ENCODE assay signal across 33 mouse cellular contexts in the genomic region with DNA sequence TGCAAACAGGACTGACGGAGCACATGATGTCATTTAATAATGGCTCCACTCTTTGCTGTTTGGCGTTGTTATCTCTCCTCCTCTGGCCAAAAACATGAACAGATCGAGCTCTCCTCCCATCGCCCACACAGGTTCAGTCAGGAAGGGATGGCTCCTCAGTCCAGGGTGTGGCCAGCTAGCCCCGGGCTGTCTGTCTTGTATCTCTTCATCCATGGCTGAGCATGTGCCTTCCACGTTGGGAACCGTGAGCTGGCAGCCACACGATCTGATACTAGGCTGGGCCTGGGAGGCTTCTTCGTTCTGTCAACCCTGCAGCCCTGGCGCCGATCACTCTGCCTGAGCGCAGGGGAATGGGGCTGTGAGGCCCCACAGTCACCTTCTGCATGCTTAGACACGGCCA. TPM values are rescaled to one million over a fixed set of nuclear protein-coding genes. Genes with fewer than 3 reads are reported as not detected.
DNase-seq lines count a peak whose midpoint lies in the region; ATAC-seq lines count a peak whose summit lies in the region.
"Had no signal": no experiment of that assay in that cellular context is flagged by ENCODE, and none has a peak within 500 bp of the region (broad histone marks: within the 10 kb centered on the region; RNA-seq: fewer than 3 reads in every experiment).

No protein-coding gene starts in this region.

- 39% methylated on average over 13 of the region's 13 CpGs for WGBS in heart, embryonic 13.5 days
- 54% methylated on average over 13 of the region's 13 CpGs for whole genome bisulfite sequencing in kidney, embryonic 14.5 days

- H3K27ac ChIP-seq in heart, embryonic 13.5 days (replicated peaks), result no peak overlapping the region
- H3K27ac ChIP-seq in kidney, embryonic 14.5 days (ENCODE audit: low read depth, low read length), result no peak overlapping the region
- H3K27ac ChIP-seq: embryonic facial prominence, embryonic 15.5 days; forebrain, embryonic 12.5 days; hindbrain, embryonic 15.5 days; limb, embryonic 10.5 days; limb, embryonic 15.5 days; liver, embryonic 13.5 days; stomach, embryonic 15.5 days had no signal

- peaks cover 5% of the 10 kb centered on the region; the same call in 1 of the 2 replicates for H3K27me3 ChIP-seq in heart, embryonic 13.5 days (replicated peaks)
- no peaks in the 10 kb centered on the region for H3K27me3 ChIP-seq in kidney, embryonic 14.5 days (ENCODE audit: control insufficient read depth, insufficient read depth, low read length)
- H3K27me3 ChIP-seq: hindbrain, embryonic 15.5 days; stomach, embryonic 15.5 days had no signal

- DNase-seq in adrenal gland, adult 2 months, result peak; percentile 14
- no peak for DNase-seq in adrenal gland, adult 8-10 months
- no peak for DNase-seq in heart, adult 18-20 months
- DNase-seq in kidney, postnatal 14 days, result no peak
- DNase-seq in urinary bladder, postnatal 14 days (ENCODE audit: low spot score), result peak; percentile 13
- DNase-seq in urinary bladder, postnatal 36 days (ENCODE audit: low spot score in 2 of 2), result no peak
- DNase-seq: cerebellum, adult 11-12 months; cerebellum, adult 9-11 months; forebrain, postnatal 0 days; gastrocnemius, postnatal 10 days; heart, postnatal 36 days; kidney, adult 18-20 months; layer of hippocampus, postnatal 36 days; liver, embryonic 13.5 days; lung, adult 18-20 months; lung, postnatal 4 days; midbrain, embryonic 14.5 days; right cerebral cortex, postnatal 25 days had no signal

- no peak for ATAC-seq in heart, embryonic 13.5 days (ENCODE audit: extremely low read depth, insufficient number of reproducible peaks, low FRiP score, low TSS enrichment)
- ATAC-seq in kidney, embryonic 14.5 days (ENCODE audit: low FRiP score, low TSS enrichment), result peak; percentile 58
- ATAC-seq: forebrain, postnatal 0 days; lung, postnatal 0 days; Patski had no signal

- H3K9me3 ChIP-seq in heart, embryonic 13.5 days, result no peaks in the 10 kb centered on the region
- no peaks in the 10 kb centered on the region for H3K9me3 ChIP-seq in kidney, embryonic 14.5 days (ENCODE audit: control insufficient read depth, low read length)
- H3K9me3 ChIP-seq: embryonic facial prominence, embryonic 15.5 days; forebrain, embryonic 12.5 days; hindbrain, embryonic 15.5 days; limb, embryonic 10.5 days; limb, embryonic 15.5 days; liver, embryonic 13.5 days; stomach, embryonic 15.5 days had no signal

- H3K4me2 ChIP-seq in heart, embryonic 13.5 days, result no peak overlapping the region
- H3K4me2 ChIP-seq in kidney, embryonic 14.5 days (replicated peaks; ENCODE audit: low read depth, low read length), result no peak overlapping the region
- H3K4me2 ChIP-seq: embryonic facial prominence, embryonic 15.5 days; forebrain, embryonic 12.5 days; heart, embryonic 11.5 days; hindbrain, embryonic 15.5 days; limb, embryonic 15.5 days; liver, embryonic 13.5 days; stomach, embryonic 15.5 days had no signal

- peaks cover 32% of the 10 kb centered on the region for H3K4me1 ChIP-seq in heart, embryonic 13.5 days
- 0 out of 2 replicates have a peak, but pooled peaks cover 15% of the 10 kb centered on the region for H3K4me1 ChIP-seq in kidney, embryonic 14.5 days (ENCODE audit: control insufficient read depth, insufficient read depth, low read length)
- H3K4me1 ChIP-seq: forebrain, embryonic 12.5 days; hindbrain, embryonic 15.5 days; liver, embryonic 13.5 days had no signal

- no peaks in the 10 kb centered on the region for H3K36me3 ChIP-seq in heart, embryonic 13.5 days
- no peaks in the 10 kb centered on the region for H3K36me3 ChIP-seq in kidney, embryonic 14.5 days (ENCODE audit: control insufficient read depth, insufficient read depth, low read length)
- H3K36me3 ChIP-seq: embryonic facial prominence, embryonic 15.5 days; forebrain, embryonic 12.5 days; hindbrain, embryonic 15.5 days; limb, embryonic 10.5 days; limb, embryonic 15.5 days; liver, embryonic 13.5 days; stomach, embryonic 15.5 days had no signal

- H3K4me3 ChIP-seq in heart, embryonic 13.5 days, result no peak overlapping the region
- H3K4me3 ChIP-seq in kidney, embryonic 14.5 days (ENCODE audit: low read length), result no peak overlapping the region
- H3K4me3 ChIP-seq: embryonic facial prominence, embryonic 15.5 days; forebrain, embryonic 12.5 days; hindbrain, embryonic 15.5 days; limb, embryonic 10.5 days; limb, embryonic 15.5 days; liver, embryonic 13.5 days; stomach, embryonic 15.5 days had no signal

- H3K9ac ChIP-seq in heart, embryonic 13.5 days, result peak overlapping the region; percentile 44; the same call in 1 of the 2 replicates
- H3K9ac ChIP-seq in kidney, embryonic 14.5 days (ENCODE audit: low read depth, low read length), result no peak overlapping the region
- H3K9ac ChIP-seq: embryonic facial prominence, embryonic 15.5 days; forebrain, embryonic 12.5 days; forebrain, postnatal 0 days; hindbrain, embryonic 15.5 days; limb, embryonic 15.5 days; liver, embryonic 13.5 days; stomach, embryonic 15.5 days had no signal

RNA-seq across cellular contexts. Expression of a gene that starts 31.1 kb away (rescaled TPM):
- total RNA-seq in adrenal gland, adult 2 months (2021), result under 1 TPM; 0.09 to 0.38 TPM
- polyA plus RNA-seq in adrenal gland, adult 2 months (2012; rRNA removed), result 0.62 and 0.66 TPM in 2 replicates
- total RNA-seq in adrenal gland, adult 8-10 months (2022), result under 1 TPM; 0.24 to 0.78 (median 0.54) TPM
- 0.52 and 0.64 TPM in 2 replicates for polyA plus RNA-seq in heart, embryonic 13.5 days (2015; fragmentation: Nextera tagmentation; extraction: Ambion mirVana)
- total RNA-seq in heart, adult 18-20 months (2021), result under 1 TPM; 0.10 to 0.18 TPM
- 6.6 and 7.1 TPM in 2 replicates for polyA plus RNA-seq in kidney, embryonic 14.5 days (2014; fragmentation: Nextera tagmentation; extraction: Ambion mirVana)
- total RNA-seq: common myeloid progenitor, adult 5-6 weeks; layer of hippocampus, postnatal 36 days had no signal
- polyA plus RNA-seq: forebrain, postnatal 0 days; midbrain, embryonic 14.5 days; neural tube, embryonic 14.5 days had no signal

RNA-seq across cellular contexts. Expression of a gene that starts 42.8 kb away (rescaled TPM):
- total RNA-seq in adrenal gland, adult 2 months (2021), result 1 to 10 TPM; 3.3 to 6.3 TPM
- polyA plus RNA-seq in adrenal gland, adult 2 months (2012; rRNA removed), result 14.4 and 15.2 TPM in 2 replicates
- total RNA-seq in adrenal gland, adult 8-10 months (2022), result 1 to 10 TPM; 3.9 to 5.9 (median 5.1) TPM
- polyA plus RNA-seq in heart, embryonic 13.5 days (2015; fragmentation: Nextera tagmentation; extraction: Ambion mirVana), result 6.8 and 7.4 TPM in 2 replicates
- total RNA-seq in heart, adult 18-20 months (2021), result 1 to 10 TPM; 1.7 to 1.9 TPM
- polyA plus RNA-seq in kidney, embryonic 14.5 days (2014; fragmentation: Nextera tagmentation; extraction: Ambion mirVana), result 48.3 and 52.3 TPM in 2 replicates
- total RNA-seq: CH12.LX; common myeloid progenitor, adult 5-6 weeks; monocyte, adult 5-6 weeks had no signal

RNA-seq across cellular contexts. Expression of a gene that starts 50.6 kb away (rescaled TPM):
- 10 to 100 TPM; 31.8 to 35.6 TPM for total RNA-seq in adrenal gland, adult 2 months (2021)
- polyA plus RNA-seq in adrenal gland, adult 2 months (2012; rRNA removed), result 62.7 and 65.6 TPM in 2 replicates
- 10 to 100 TPM; 35.0 to 59.1 (median 47.1) TPM for total RNA-seq in adrenal gland, adult 8-10 months (2022)
- polyA plus RNA-seq in heart, embryonic 13.5 days (2015; fragmentation: Nextera tagmentation; extraction: Ambion mirVana), result 35.3 and 42.8 TPM in 2 replicates
- 10 to 100 TPM; 12.7 to 13.0 TPM for total RNA-seq in heart, adult 18-20 months (2021)
- 67.0 and 72.8 TPM in 2 replicates for polyA plus RNA-seq in kidney, embryonic 14.5 days (2014; fragmentation: Nextera tagmentation; extraction: Ambion mirVana)

Comparison
In these comparisons a context has a peak if more than half of its experiments do, and no peak if none do; other contexts are left out.
1. DNase-seq: peak in adrenal gland, adult 2 months (single experiment) and urinary bladder, postnatal 14 days (single experiment); none in adrenal gland, adult 8-10 months (single experiment), heart, adult 18-20 months (0 of 2), kidney, postnatal 14 days (single experiment) and urinary bladder, postnatal 36 days (0 of 2).